In genomic region chr2:31127899-31128298, GRCm38 (mm10) we compare ENCODE assay signal across 11 mouse cellular contexts. TPM values are rescaled to one million over a fixed set of nuclear protein-coding genes. Genes with fewer than 3 reads are reported as not detected.
DNase-seq lines count a peak whose midpoint lies in the region; ATAC-seq and TF ChIP-seq lines count a peak whose summit lies in the region.
"Had no signal": no experiment of that assay in that cellular context is flagged by ENCODE, and none has a peak within 500 bp of the region (broad histone marks: within the 10 kb centered on the region; RNA-seq: fewer than 3 reads in every experiment).

No protein-coding gene starts in this region.

- no peak overlapping the region for H3K9ac ChIP-seq in stomach, postnatal 0 days (ENCODE audit: low read length)
- H3K9ac ChIP-seq: embryonic facial prominence, embryonic 12.5 days; kidney, embryonic 15.5 days; limb, embryonic 12.5 days had no signal

- H3K9me3 ChIP-seq in stomach, postnatal 0 days (ENCODE audit: control insufficient read depth, low read length): no peaks in the 10 kb centered on the region
- H3K9me3 ChIP-seq: embryonic facial prominence, embryonic 12.5 days; kidney, embryonic 15.5 days; limb, embryonic 12.5 days had no signal

- TF ChIP-seq CTCF in stomach, postnatal 0 days (IDR thresholded peaks at IDR 0.05; ENCODE audit: low read depth): no peak

- no peak overlapping the region for H3K4me3 ChIP-seq in stomach, postnatal 0 days (ENCODE audit: low read depth, low read length)
- H3K4me3 ChIP-seq: embryonic facial prominence, embryonic 12.5 days; kidney, embryonic 15.5 days; limb, embryonic 12.5 days had no signal

- H3K27ac ChIP-seq in stomach, postnatal 0 days (replicated peaks): 0 out of 2 replicates have a peak overlapping the region, but pooled peaks have one; percentile 71
- H3K27ac ChIP-seq: embryonic facial prominence, embryonic 12.5 days had no signal

- H3K27me3 ChIP-seq in stomach, postnatal 0 days (ENCODE audit: control insufficient read depth, insufficient read depth, low read length): no peaks in the 10 kb centered on the region
- H3K27me3 ChIP-seq: embryonic facial prominence, embryonic 12.5 days; kidney, embryonic 15.5 days; limb, embryonic 12.5 days had no signal

- no peak overlapping the region for H3K4me2 ChIP-seq in stomach, postnatal 0 days (replicated peaks; ENCODE audit: low read depth)
- H3K4me2 ChIP-seq: embryonic facial prominence, embryonic 12.5 days; kidney, embryonic 15.5 days; limb, embryonic 12.5 days had no signal

- 54% methylated on average over 4 of the region's 4 CpGs for WGBS in stomach, postnatal 0 days

- no peak for ATAC-seq in stomach, postnatal 0 days (ENCODE audit: low FRiP score, low TSS enrichment)

- H3K36me3 ChIP-seq in stomach, postnatal 0 days (ENCODE audit: control insufficient read depth, insufficient read depth, low read length): no peaks in the 10 kb centered on the region
- H3K36me3 ChIP-seq: embryonic facial prominence, embryonic 12.5 days; kidney, embryonic 15.5 days; limb, embryonic 12.5 days had no signal

- peak; percentile 28 for DNase-seq in ovary, postnatal 14 days (ENCODE audit: low spot score)
- DNase-seq in ovary, postnatal 10 days (ENCODE audit: low spot score): no peak
- DNase-seq in adipocyte (ENCODE audit: low spot score): peak; percentile 88
- DNase-seq in heart, postnatal 10 days: peak; percentile 58 to 64
- DNase-seq in stomach, postnatal 0 days (ENCODE audit: low spot score): no peak
- DNase-seq in ovary, postnatal 36 days (ENCODE audit: low spot score): no peak
- no peak for DNase-seq in right cerebral cortex, postnatal 14 days
- DNase-seq: thymus, adult 18-20 months had no signal

- H3K4me1 ChIP-seq in stomach, postnatal 0 days (replicated peaks; ENCODE audit: control insufficient read depth, insufficient read depth): peaks cover 18% of the 10 kb centered on the region

- TF ChIP-seq EP300 in stomach, postnatal 0 days (optimal IDR thresholded peaks at IDR 0.05): no peak

- intact Hi-C loops in heart, postnatal 10 days (cut with DNase I): no loop called here

RNA-seq across cellular contexts. Expression of gene Fnbp1, which starts 13.9 kb away (rescaled TPM):
- 10 to 100 TPM; 48.6 to 60.9 TPM for total RNA-seq in heart, postnatal 10 days (2021)
- polyA plus RNA-seq in stomach, postnatal 0 days (2015; fragmentation: Nextera tagmentation; extraction: Ambion mirVana): 15.7 and 16.3 TPM in 2 replicates

RNA-seq across cellular contexts. Expression of gene Gpr107, which starts 24.2 kb away (rescaled TPM):
- 10 to 100 TPM; 42.1 to 42.3 TPM for total RNA-seq in heart, postnatal 10 days (2021)
- 23.7 and 25.4 TPM in 2 replicates for polyA plus RNA-seq in stomach, postnatal 0 days (2015; fragmentation: Nextera tagmentation; extraction: Ambion mirVana)

Comparison
In these comparisons a context has a peak if more than half of its experiments do, and no peak if none do; other contexts are left out.
1. DNase-seq: peak in ovary, postnatal 14 days (single experiment), adipocyte (single experiment) and heart, postnatal 10 days (2 of 2); none in ovary, postnatal 10 days (single experiment), stomach, postnatal 0 days (single experiment), ovary, postnatal 36 days (single experiment) and right cerebral cortex, postnatal 14 days (single experiment).